Mouse (Mus musculus) liver (tissue): ENCODE results near the gene Kat5.

Experiments used
- DNase-seq: peaks from one replicate; pipeline ENCODE4 v3.0.0-alpha.2; 2020; ENCODE audit warnings: mixed read lengths

Kat5 gene

DNA sequence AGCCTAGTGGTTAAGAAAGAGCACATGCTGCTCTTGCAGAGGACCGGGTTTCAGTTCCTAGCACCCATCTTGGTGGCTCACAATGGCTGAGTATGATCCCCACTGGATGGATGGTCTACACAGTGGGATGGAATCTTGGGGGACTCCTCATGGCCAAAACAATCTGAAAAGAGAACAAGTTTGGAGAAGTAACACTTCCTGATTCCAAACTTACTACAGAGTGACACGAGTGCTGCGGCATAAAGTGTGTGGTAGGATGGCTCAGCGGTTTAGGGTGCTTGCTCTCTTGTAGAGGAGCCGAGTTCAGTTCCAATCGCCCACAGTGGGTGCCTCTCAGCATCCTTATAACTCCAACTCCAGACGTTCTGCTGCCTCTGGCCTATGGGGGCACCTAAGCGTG lies 15.3 kb upstream of the Kat5 start:
- DNase-seq = no peak

GRCm38 (mm10) chr19:5621884-5622283 lies 11.8 kb upstream of the Kat5 start:
- DNase-seq = no peak

GRCm38 (mm10) chr19:5620007-5620406 lies 10.0 kb upstream of the Kat5 start:
- no peak for DNase-seq

GRCm38 (mm10) chr19:5614953-5615352 lies 4.9 kb upstream of the Kat5 start:
- DNase-seq = no peak

DNA sequence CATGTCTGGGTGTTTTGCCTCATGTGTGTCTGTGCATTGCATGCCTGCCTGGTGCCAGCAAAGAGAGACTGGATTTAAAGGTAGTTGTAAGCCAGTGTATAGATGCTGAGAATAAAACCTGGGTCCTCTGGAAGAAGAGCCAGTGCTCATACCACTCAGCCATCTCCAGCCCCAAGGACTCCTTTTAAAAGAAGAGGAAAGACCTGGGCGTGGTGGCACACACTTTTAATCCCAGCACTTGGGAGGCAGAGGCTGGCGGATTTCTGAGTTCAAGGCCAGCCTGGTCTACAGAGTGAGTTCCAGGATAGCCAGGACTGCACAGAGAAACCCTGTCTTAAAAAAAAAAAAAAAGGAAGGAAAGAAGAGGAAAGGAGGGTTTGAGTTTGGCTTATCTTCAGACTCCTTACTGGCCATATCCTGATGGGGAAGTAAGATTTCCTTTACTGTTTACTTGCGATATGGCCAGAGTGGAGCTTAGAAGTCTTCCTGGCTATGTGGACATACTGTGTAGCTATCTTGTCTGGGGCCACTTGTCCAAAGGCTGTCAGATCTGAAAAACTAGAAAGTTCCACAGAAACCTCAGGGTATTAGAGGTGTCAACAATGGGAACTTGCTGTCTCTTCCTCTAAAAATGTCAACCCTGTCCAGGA lies 2.9 kb upstream of the Kat5 start:
- no peak for DNase-seq

DNA sequence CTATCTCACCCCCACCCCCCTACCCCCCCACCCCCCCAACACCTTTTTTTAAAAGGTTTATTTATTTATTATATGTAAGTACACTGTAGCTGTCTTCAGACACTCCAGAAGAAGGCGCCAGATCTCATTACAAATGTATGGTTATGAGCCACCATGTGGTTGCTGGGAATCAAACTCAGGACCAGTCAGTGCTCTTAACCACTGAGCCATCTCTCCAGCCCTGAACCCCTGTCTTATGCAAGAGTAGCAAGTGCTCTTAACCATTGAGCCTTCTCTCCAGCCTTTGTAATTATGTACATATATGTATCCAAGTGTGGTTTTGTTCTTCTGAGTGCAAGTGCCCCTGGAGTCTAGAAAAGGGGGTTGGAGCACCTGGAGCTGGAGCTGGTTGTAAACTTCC lies 1.9 kb upstream of the Kat5 start:
- no peak for DNase-seq

- DNase-seq = no peak
Measured at GRCm38 (mm10) chr19:5609171-5609546, 878 bp downstream of the Kat5 start.

GRCm38 (mm10) chr19:5608707-5609106 lies 1.3 kb downstream of the Kat5 start:
- no peak for DNase-seq

- no peak for DNase-seq
Measured at GRCm38 (mm10) chr19:5607705-5608410, 2.2 kb downstream of the Kat5 start.

DNA sequence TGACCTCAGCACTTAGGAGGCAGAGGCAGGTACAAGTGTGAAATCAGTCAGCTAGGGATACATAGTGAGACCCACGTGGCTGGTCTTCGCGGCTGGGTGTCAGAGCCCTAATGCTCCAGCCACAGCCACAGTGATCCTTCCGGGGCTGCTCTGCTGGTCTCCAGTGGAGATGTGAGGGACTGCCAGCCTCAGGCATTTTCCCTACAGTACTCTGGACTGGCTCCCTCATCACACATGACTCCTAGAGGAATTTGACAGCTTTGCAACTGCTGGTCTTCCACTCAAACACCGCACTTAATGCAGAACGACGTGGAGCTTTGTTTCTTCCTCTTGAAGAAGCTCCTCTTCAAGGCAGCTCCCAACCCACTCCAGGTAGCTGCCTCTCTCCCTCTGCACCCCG lies 3.8 kb downstream of the Kat5 start:
- no peak for DNase-seq

- DNase-seq = no peak
Measured at GRCm38 (mm10) chr19:5605126-5605525, 4.9 kb downstream of the Kat5 start.

GRCm38 (mm10) chr19:5603664-5604063 lies 6.4 kb downstream of the Kat5 start:
- DNase-seq = no peak

GRCm38 (mm10) chr19:5601752-5602541 lies 8.1 kb downstream of the Kat5 start, which contains the start of gene Rnaseh2c:
Gene Rnaseh2c (plus strand): TSS chr19:5601873.
- peak; percentile 85 for DNase-seq

- DNase-seq = no peak
Measured at GRCm38 (mm10) chr19:5599224-5599623, 10.8 kb downstream of the Kat5 start.

DNA sequence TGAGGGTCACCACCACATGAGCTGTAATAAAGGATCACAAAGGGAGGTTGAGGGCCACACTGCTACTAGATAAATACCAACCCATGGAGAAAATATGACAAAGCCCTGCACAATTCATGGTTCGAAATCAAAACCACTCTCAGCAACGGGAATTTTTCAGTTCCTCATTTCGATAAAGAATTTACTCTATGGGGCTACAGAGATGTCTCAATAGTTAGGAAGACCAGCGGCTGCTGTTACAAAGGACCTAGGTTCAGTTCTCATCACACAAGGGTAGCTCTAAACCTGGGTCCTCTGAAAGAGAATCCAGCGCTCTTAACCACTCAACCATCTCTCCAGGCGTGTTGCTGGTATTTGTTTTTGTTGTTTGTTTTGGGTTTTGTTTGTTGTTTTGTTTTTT lies 18.1 kb downstream of the Kat5 start:
- no peak for DNase-seq

DNA sequence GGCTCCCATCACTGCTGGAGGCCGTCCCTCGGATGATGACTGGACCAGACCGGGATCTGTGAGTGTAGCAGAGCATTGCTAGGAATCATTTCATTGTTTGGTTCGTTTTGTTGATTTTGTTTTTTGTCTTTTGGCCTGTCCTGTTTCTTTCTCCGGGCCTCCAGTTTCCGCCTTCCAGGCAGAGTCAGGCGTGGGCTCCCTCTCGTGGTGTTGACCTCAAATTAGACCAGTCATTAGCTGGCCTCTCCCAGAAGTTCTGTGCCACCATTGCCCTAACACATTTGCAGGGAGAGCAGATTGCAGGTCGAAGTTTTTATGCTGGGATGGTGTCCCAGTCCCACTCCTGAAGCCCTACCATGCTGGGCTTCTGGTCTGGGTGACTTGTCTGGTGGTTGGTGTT lies 20.9 kb downstream of the Kat5 start:
- DNase-seq = no peak

DNA sequence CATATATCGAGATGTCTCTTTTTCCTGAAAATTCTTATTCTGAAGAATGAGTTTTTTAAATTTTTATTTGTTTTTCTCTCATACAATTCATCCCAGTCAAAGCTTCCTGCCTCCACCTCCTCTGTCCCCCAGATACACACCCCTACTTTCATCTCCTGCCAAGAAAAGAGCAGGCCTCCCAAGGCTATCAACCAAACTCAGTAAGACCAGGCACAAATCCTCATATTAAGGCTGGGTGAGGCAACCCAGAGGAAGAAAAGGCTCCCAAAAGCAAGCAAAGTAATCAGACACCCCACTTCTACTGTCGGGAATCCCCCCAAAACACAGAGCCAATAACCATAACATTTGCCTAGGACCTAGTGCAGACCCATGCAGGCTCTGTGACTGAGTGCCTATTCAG lies 28.0 kb downstream of the Kat5 start:
- DNase-seq = no peak

- no peak for DNase-seq
Measured at GRCm38 (mm10) chr19:5580776-5581175, 29.3 kb downstream of the Kat5 start.

DNA sequence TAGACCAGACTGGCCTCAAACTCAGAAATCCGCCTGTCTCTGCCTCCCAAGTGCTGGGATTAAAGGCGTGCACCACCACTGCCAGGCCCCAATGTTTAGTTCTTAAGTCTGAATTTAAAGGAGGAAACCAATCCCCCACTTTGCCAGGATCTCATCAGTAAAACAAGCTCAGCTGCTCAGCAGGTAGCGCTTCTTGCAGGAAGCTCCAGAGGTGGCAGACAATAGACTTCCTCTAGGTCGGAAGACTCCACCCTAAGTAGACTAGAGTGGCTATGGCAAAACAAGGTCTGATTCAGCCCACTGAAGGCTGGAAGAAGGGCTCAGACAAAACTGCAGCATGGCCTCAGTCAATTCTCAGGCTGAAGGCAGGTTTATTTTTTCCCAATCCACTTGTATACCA lies 30.1 kb downstream of the Kat5 start:
- DNase-seq = no peak

DNA sequence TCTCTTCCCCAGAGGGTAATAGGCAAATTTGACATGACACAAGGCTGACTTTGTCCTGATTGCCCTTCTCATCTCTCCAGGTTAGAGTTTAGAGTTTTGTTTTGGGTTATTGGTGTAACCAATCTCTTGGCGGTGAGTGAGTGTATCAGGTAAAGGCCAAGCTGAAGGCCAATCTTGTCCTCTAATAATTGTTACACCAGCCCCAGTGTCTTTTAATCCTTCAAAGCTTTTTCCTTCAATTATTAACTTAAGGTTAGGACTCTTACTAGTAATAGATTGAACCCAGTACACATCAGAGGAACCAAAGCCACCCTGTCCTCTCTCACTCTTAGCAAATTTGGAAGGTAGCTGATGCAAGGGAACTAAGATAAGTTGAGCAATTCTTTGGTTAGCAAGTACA lies 34.7 kb downstream of the Kat5 start:
- no peak for DNase-seq

GRCm38 (mm10) chr19:5572331-5573125 lies 37.5 kb downstream of the Kat5 start:
- DNase-seq = peak; percentile 19

DNA sequence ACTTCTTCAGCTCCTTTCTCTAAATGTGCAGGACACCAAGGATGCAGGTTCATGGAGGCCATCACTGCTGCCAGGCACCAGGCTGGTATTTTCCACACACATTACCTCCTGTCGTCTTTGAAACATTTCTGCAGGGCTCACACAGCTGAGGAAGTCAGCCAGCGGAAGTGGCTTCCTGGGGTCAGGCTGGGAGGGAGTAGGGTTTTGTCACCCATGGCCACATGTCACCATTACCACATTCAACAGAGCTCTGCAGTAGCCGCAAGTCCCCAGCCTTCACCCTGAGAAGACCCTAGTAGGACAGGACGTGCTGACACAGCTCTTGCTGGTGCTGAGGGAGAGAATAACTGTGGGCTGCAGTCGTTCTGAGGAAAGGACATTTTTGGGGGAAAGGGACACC lies 38.2 kb downstream of the Kat5 start:
- DNase-seq = peak; percentile 35
